Mouse (Mus musculus) heart, embryonic 11.5 days (tissue): ENCODE results near the gene Nsd1. TPM values are rescaled to one million over a fixed set of nuclear protein-coding genes. Genes with fewer than 3 reads are reported as not detected.

ENCODE experiments used
- ATAC-seq: fragments of 200-750 bp; cut with Nextera tagmentation; replicated peaks from 2 replicates; pipeline ENCODE4 v1.8.0; 2017; ENCODE audit warnings: moderate library complexity; ENCODE audit not compliant: insufficient number of reproducible peaks, low FRiP score, low TSS enrichment
- H3K27ac ChIP-seq: fragments of 300-500 bp; sonication (generic); 2 replicates; pipeline ENCODE4 v1.5.1; 2014; ENCODE audit warnings: mild to moderate bottlenecking, low read depth, low read length
- H3K27me3 ChIP-seq: fragments of 300-500 bp; sonication (generic); 2 replicates; pipeline ENCODE4 v1.6.1; 2014; ENCODE audit warnings: mild to moderate bottlenecking, low read length, mixed read lengths; ENCODE audit not compliant: control insufficient read depth, insufficient read depth
- H3K36me3 ChIP-seq: fragments of 300-500 bp; sonication (generic); 2 replicates; pipeline ENCODE4 v1.6.1; 2014; ENCODE audit warnings: mild to moderate bottlenecking, low read length, moderate library complexity, mixed read lengths; ENCODE audit not compliant: control insufficient read depth, insufficient read depth
- H3K4me1 ChIP-seq: fragments of 300-500 bp; sonication (generic); 2 replicates; pipeline ENCODE4 v1.6.1; 2014; ENCODE audit warnings: low read length; ENCODE audit not compliant: control insufficient read depth, insufficient read depth
- H3K4me2 ChIP-seq: fragments of 300-500 bp; sonication (generic); 2 replicates; pipeline ENCODE4 v1.6.1; 2014; ENCODE audit warnings: mild to moderate bottlenecking, moderate library complexity
- H3K4me3 ChIP-seq: fragments of 300-500 bp; sonication (generic); 2 replicates; pipeline ENCODE4 v1.5.1; 2014; ENCODE audit warnings: low read depth, low read length
- H3K9ac ChIP-seq: fragments of 300-500 bp; sonication (generic); 2 replicates; pipeline ENCODE4 v1.6.1; 2014; ENCODE audit warnings: mild to moderate bottlenecking, low read depth, low read length, moderate library complexity
- H3K9me3 ChIP-seq: fragments of 300-500 bp; sonication (generic); replicated peaks from 2 replicates; pipeline ENCODE4 v1.6.1; 2016; ENCODE audit warnings: low read length; ENCODE audit not compliant: control insufficient read depth
- WGBS: fragments of 180-500 bp; shearing (Covaris S2); extraction: QIAGEN DNeasy Blood & Tissue Kit; methylation state at CpG from one replicate; pipeline ENCODE4 v1.1.7; 2014; ENCODE audit not compliant: insufficient replicate concordance; 5-methylcytosine and 5-hydroxymethylcytosine counted together
- polyA plus RNA-seq: library from polyadenylated mRNA; unstranded; fragments of >200 nt; fragmentation: Nextera tagmentation; extraction: Ambion mirVana; gene quantifications from 2 replicates; pipeline ENCODE4 v1.2.1, GENCODE M21; 2014

The Nsd1 gene
- polyA plus RNA-seq, 1 experiment from 2014 or later, result 72.1 TPM

GRCm38 (mm10) chr13:55312028-55312630, 102.5 kb downstream of the Nsd1 start:
- Histone ChIP-seq H3K4me3 (no peak overlapping the region), H3K27me3 (no peaks in the 10 kb centered on the region), H3K36me3 (peaks cover 59% of the 10 kb centered on the region), H3K9me3 (no peaks in the 10 kb centered on the region), H3K27ac (no peak overlapping the region), H3K4me2 (no peak overlapping the region), H3K4me1 (no peaks in the 10 kb centered on the region), H3K9ac (no peak overlapping the region)
- no peak for ATAC-seq
- 85% methylated on average over 8 of the region's 8 CpGs for whole genome bisulfite sequencing

GRCm38 (mm10) chr13:55313051-55313450, 103.5 kb downstream of the Nsd1 start:
- ATAC-seq, result no peak
- Histone ChIP-seq H3K9ac (no peak overlapping the region), H3K9me3 (no peaks in the 10 kb centered on the region), H3K27ac (no peak overlapping the region), H3K36me3 (peaks cover 52% of the 10 kb centered on the region), H3K4me1 (no peaks in the 10 kb centered on the region), H3K4me2 (no peak overlapping the region), H3K4me3 (no peak overlapping the region), H3K27me3 (no peaks in the 10 kb centered on the region)
- WGBS, result 89% methylated on average over 9 of the region's 9 CpGs

GRCm38 (mm10) chr13:55314891-55315412, 105.4 kb downstream of the Nsd1 start:
- Histone ChIP-seq H3K4me1 (no peaks in the 10 kb centered on the region; the same call in 1 of the 2 replicates), H3K27ac (no peak overlapping the region), H3K4me3 (no peak overlapping the region), H3K9me3 (no peaks in the 10 kb centered on the region), H3K27me3 (no peaks in the 10 kb centered on the region), H3K9ac (no peak overlapping the region), H3K4me2 (no peak overlapping the region), H3K36me3 (peaks cover 54% of the 10 kb centered on the region)
- no peak for ATAC-seq
- 81% methylated on average over 2 of the region's 2 CpGs for WGBS

GRCm38 (mm10) chr13:55318351-55318750, 108.8 kb downstream of the Nsd1 start:
- peaks cover 16% of the 10 kb centered on the region for H3K4me1 ChIP-seq
- ATAC-seq, result no peak
- no peak overlapping the region for H3K4me2 ChIP-seq
- H3K27ac ChIP-seq, result no peak overlapping the region
- peaks cover 23% of the 10 kb centered on the region for H3K36me3 ChIP-seq
- no peaks in the 10 kb centered on the region for H3K9me3 ChIP-seq
- H3K27me3 ChIP-seq, result no peaks in the 10 kb centered on the region
- 79% methylated on average over 3 of the region's 3 CpGs for WGBS
- H3K9ac ChIP-seq, result no peak overlapping the region
- no peak overlapping the region for H3K4me3 ChIP-seq

GRCm38 (mm10) chr13:55319931-55320533, 110.5 kb downstream of the Nsd1 start, which contains the start of gene Prelid1:
Prelid1 (plus strand) TSS chr13:55320500.
- ATAC-seq, result no peak
- 64% methylated on average over 4 of the region's 4 CpGs for WGBS
- Histone ChIP-seq H3K4me3 (peak within 1 kb of the TSS; percentile 81), H3K9ac (peak within 1 kb of the TSS; percentile 89), H3K4me1 (peaks cover 22% of the 10 kb centered on the region), H3K36me3 (peaks cover 16% of the 10 kb centered on the region), H3K27me3 (no peaks in the 10 kb centered on the region), H3K27ac (no peak within 1 kb of the TSS), H3K9me3 (no peaks in the 10 kb centered on the region), H3K4me2 (peak within 1 kb of the TSS; percentile 86)

GRCm38 (mm10) chr13:55321434-55322129, 112.0 kb downstream of the Nsd1 start, which contains the start of gene Rab24:
Rab24 (minus strand) TSS chr13:55321946.
- Histone ChIP-seq H3K27ac (peak within 1 kb of the TSS; percentile 68), H3K27me3 (no peaks in the 10 kb centered on the region), H3K9me3 (no peaks in the 10 kb centered on the region), H3K4me2 (peak within 1 kb of the TSS; percentile 86), H3K9ac (peak within 1 kb of the TSS; percentile 89), H3K4me3 (peak within 1 kb of the TSS; percentile 81), H3K4me1 (peaks cover 22% of the 10 kb centered on the region), H3K36me3 (peaks cover 26% of the 10 kb centered on the region)
- under 1% methylated on average over 73 of the region's 73 CpGs for WGBS
- peak; percentile 81 for ATAC-seq

GRCm38 (mm10) chr13:55322130-55322825, 112.7 kb downstream of the Nsd1 start:
- Histone ChIP-seq H3K27ac (peak overlapping the region; percentile 68), H3K9ac (peak overlapping the region; percentile 89), H3K4me2 (peak overlapping the region; percentile 86), H3K4me1 (peaks cover 22% of the 10 kb centered on the region), H3K27me3 (no peaks in the 10 kb centered on the region), H3K9me3 (no peaks in the 10 kb centered on the region), H3K36me3 (peaks cover 21% of the 10 kb centered on the region), H3K4me3 (peak overlapping the region; percentile 81)
- no peak for ATAC-seq
- under 1% methylated on average over 31 of the region's 31 CpGs for WGBS

- ATAC-seq, result no peak
- Histone ChIP-seq H3K9ac (no peak overlapping the region), H3K27ac (no peak overlapping the region), H3K4me3 (no peak overlapping the region), H3K27me3 (peaks cover 6% of the 10 kb centered on the region), H3K36me3 (peaks cover 18% of the 10 kb centered on the region), H3K4me1 (peaks cover 35% of the 10 kb centered on the region), H3K4me2 (no peak overlapping the region), H3K9me3 (no peaks in the 10 kb centered on the region)
- 76% methylated on average over 11 of the region's 11 CpGs for WGBS
These were observed 116.0 kb downstream of the Nsd1 start for GRCm38 (mm10) chr13:55325596-55325995.
